Mouse (Mus musculus) ES-Bruce4 (cell line): ENCODE data around the gene Sv2c.

Experiments used
- CTCF ChIP-seq: IDR thresholded peaks from one replicate; pipeline ENCODE4 v1.8.1; 2011; ENCODE audit warnings: low read depth, low read length
- EP300 ChIP-seq: IDR thresholded peaks from 2 replicates; pipeline ENCODE4 v1.6.1; 2011; ENCODE audit warnings: low read depth, low read length; ENCODE audit not compliant: insufficient read depth
- POLR2A ChIP-seq: IDR thresholded peaks from one replicate; pipeline ENCODE4 v1.8.1; 2011; ENCODE audit warnings: low read length; ENCODE audit not compliant: insufficient read depth

- no peak for TF ChIP-seq POLR2A
- TF ChIP-seq CTCF = no peak
- no peak for TF ChIP-seq EP300
Observed at GRCm38 (mm10) chr13:95988181-95988580, 144.2 kb downstream of the Sv2c start.
